Mouse (Mus musculus): ENCODE measurements around the gene Hoxa2.

Hoxa2 gene

DNA sequence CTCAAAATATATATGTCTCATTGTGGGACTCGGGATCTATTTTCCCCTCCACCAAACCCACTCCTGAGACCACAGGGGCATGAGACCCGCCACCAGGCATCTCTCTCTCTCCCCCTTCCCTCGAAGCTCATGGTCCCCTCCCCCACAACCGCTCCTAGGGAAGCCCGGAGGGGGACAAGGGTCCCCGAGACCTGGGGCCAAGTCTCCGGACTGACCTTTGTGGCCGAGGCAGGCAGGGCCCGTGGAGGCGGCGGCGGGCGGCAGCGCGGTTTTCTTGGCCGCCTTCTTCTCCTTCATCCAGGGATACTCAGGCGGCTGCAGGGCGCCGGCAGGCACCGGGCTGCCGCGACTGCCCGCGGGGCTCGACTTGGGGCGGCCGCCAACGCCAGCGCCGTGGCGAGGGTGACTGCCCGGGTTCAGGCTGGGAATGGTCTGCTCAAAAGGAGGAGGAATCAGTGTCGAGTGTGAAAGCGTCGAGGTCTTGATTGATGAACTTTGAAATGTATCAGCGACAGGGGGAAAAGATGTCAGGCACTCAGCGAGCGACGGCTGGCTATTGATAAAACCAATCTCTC lies 493 bp downstream of the Hoxa2 start:
- no peak for DNase-seq (ENCODE audit: low read depth)

DNA sequence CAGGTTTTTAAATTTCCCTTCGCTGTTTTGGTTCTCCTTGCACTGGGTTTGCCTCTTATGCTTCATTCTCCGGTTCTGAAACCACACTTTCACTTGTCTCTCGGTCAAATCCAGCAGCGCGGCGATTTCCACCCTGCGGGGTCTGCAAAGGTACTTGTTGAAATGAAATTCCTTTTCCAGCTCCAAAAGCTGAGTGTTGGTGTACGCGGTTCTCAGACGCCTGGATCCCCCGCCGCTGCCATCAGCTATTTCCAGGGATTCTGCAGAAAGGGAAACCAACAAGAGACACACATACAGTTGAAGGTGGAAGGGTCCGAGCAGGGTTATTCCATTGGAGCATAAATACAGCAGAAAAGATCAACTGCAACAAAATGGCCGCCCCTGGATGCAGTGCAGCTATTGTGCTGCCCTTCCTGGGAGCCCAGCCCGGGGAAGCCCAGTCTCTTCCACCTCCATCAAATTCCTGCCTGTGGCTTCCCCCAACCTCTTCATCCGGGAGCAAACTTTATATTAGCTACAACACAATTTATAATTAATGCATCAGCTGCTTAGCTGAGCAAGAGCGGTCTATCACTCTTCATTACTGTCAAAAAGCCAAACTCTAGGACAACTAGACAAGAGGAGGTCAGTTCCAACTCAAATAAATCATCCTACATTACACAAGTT lies 1.1 kb downstream of the Hoxa2 start:
- no peak for DNase-seq (ENCODE audit: low read depth)

DNA sequence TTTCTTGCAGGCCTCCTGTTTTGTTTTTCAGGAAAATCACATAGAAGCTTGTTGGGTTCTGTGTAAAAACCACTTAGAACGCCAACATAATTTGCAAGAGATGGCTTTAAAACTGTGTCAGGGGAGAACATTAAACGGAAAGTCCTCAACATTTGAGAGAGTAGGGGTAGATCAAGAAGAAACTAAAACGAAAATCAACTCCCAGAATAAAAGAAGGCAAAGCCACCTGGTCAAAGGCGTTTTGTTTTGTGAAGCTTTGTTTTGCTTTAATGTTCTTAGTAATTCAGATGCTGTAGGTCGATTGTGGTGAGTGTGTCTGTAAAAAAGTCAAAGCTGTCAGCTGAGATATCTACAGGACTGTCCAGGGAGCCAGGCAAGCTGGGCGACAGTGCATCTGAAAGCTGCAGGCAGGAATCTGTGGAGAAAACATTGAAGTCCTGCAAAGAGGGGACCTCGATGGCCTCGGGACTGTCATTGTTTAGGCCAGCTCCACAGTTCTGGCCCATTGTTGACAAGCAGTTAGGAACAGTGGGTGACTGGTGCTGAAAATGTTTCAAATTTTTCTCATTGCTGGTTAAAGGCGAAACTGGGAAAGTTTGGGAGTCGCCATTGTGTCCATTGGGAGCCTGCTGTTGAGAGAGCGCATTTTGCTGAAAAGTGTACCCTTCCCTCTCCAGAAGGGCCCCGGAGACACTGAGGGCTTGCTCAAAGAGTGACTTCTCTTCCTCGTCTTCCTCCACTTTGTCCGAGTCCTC lies 1.8 kb downstream of the Hoxa2 start:
- no peak for DNase-seq (ENCODE audit: low read depth)

DNA sequence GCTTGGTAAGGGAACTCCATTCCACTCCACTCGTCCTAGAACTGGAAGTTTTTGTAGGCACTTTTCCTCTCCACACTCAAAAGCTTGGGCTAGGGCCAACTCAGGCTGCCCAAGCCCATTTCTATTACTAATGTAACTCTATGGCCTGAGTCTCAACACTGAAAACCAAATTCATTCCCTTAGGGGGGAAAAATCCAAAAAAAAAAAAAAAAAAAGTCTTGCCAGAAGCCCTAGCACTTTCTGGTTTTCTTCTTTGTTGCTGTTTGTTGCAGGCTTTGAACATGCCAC lies 2.6 kb downstream of the Hoxa2 start:
- no peak for DNase-seq (ENCODE audit: low read depth)

DNA sequence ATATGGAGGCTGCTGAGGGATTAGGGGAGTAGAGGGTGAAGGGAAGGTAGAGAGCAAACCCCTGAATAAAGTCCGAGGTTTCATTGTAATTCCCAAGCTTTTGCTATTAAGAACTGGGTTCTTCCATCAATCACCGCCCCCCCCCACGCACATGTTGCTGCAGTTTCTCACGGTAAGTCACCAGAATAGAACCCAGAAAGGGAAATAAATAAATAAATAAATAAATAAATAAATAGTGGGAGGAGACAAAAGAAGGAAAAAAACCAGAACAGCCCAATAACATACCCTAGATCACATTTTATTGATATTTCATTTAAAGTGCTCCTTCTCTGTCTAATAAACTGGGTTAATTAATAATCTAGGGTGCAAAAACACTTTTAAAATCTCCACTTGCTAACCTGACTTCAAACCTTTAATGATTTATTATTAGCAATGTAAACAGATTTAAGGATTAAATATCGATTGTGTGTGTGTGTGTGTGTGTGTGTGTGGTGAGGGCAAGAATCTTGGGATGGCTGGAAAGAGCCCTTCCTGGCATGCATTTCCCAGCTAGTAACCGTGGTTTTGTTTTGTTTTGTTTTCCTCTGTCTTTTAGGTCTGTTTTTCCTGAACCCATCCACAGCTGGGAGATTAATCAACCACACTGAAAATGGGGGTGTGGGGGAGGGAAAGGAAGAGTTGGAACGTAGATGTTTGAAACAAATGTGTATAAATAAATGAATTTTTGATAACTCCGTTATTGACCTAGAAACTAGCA lies 3.1 kb downstream of the Hoxa2 start:
- no peak for DNase-seq (ENCODE audit: low read depth)

DNA sequence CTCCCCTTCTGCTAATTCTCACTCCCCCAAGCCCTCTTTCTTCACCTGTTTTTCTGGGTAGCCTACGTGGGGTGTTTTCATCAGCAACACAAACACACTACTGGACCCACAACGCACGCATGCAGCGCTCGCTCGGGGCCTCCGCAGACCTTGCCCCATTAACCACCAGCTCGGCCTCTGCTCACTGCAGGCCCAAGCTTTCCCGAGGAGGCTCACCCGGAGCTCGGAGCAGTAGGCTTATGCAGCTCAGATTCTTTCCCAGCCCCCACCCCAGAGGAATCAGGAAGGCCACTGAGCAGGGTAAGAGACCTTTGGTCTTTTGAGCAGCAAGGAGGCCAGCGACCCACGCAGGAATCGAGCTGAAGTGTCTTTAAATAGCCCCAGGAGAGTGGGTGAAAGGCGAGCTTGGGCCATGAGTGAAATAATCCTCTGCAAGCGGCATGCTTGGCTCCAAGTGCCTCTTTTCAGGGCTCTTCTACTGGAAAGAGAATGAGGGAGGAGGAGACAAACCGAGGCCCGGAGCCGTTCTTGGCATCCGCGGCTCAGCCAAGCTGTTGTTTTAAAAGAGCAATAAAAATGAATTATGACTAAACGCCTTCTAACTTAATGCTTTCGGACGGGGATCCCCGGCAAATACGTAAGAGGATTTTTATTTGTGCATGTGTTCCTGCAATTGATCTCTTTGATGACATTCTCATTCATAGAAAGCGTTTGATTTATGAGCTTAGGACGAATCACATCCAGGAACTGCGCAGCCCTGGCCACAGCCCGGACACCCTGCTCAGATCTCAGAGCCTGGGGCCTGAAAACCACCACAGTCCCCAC lies 3.9 kb downstream of the Hoxa2 start:
- DNase-seq (ENCODE audit: low read depth): no peak

DNA sequence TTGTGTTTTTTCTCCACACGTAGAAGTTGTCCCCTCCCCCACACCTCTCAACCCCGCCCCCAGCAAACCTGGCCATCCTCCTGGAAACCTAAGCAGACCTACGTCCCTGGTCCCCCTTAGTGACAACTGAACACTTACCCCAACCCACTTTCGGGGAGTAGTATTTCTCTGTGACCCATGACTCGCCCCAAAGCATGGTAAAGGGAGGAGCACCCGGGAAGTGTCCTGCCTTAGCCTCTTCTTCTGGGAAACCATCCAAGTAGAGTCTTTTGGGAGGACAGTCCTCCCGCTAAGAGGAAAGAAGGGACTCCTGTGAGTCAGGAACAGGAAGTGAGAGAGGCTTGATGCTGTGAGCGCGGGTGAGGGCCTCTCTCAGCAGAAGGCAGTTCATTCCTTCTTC lies 4.7 kb downstream of the Hoxa2 start:
- peak; percentile 24 for DNase-seq (ENCODE audit: low read depth)

DNA sequence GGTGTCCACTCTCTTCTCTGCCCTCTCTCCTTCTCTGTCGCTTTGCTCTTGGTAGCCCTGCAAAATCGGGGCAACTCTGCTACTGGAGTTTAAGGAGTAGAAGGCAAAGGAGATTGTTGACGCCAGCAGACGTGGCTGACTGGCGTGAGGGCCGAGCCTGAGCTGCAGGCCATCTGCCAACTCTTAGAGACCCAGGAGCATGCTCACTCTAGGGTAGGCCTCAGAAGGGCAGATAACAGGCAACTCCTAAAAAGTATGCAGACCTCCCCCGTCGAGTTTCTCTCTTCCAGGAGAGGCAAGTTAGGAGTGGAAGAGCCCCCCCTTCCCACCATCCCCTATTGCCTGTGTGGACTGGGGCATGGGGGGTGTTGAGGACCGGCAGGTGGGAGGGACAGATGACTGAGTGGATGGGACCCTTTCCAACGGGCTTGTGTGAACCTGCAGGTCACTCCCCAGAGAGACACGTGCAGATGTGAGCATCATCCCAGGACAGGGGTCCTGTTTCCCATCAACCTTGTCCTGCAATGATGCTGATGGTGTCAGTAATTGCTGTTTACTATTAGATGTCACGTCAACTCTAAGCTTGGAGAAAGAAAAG lies 5.4 kb downstream of the Hoxa2 start:
- DNase-seq (ENCODE audit: low read depth): peak; percentile 23

DNA sequence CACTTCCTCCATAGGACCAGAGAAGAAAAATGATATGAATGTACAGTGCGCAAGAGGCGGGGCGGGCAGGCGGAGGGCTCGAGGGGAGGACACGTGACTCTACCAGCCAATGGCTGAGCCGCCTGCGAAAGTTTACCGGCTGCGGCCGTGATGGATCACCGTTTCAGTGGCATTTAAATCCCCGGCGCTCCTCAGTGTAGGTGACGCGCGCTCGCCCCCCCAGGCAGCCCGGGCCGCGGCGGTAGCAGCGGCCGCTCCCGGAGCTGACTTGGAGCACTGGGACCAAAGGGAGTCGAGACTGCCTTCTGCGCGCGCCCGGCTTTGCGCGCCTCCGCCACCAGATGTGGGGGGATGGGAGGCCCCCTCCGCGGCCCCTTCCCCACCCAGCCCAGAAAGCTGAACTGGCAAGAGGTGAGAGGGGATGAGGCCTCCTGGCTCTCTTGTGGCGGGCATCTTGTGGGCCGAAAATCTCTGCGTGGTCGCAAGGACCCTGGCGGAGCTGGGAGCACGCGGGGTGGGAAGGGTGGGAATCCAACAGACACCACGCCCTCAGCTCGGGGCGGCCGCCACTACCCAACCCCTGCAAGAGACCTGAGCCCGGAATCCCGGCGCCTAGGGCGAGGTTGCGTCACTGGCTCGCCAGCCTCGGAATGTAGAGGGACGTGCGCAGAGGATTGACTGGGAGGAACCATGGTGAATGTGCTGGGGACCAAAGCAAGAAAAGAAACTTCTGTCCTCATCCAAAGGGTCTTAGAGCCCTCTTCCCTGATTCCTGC lies 6.2 kb downstream of the Hoxa2 start, which contains the start of gene Hoxa1:
Gene Hoxa1, minus strand, starts transcription at position 42 of the 776 bp plus-strand sequence.
- peak; percentile 85 for DNase-seq (ENCODE audit: low read depth)

DNA sequence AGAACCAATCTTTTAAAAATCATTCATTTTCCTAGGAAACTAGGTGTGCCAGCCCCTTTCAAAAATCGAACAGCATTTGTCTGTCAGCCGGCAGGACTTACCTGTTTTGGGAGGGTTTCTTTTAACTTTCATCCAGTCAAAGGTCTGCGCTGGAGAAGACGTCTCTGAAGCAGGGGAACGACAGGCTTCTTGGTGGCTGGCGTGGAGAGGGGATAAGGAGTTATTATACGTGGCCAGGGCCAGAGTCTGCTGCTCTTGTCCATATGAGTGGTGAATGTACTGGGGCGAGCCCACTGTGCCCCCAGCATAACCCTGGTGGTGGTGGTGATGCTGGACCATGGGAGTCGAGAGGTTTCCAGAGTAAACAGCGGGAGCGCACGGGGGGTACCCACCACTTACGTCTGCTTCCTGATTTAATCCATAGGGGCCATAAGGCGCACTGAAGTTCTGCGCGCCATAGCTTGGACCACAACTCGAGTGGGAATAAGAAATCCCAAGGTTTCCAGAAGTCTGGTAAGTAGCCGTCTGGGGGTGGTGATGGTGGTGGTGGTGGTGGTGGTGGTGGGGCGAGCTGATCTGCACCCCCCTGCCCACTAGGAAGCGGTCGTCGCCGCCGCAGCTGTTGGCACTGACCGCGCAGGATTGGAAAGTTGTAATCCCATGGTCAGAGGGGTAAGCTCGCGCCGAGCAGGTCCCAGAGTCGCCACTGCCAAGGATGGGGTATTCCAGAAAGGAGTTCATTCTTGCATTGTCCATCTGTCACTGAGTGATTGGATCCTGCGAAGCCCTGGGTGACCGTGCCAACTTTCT lies 7.0 kb downstream of the Hoxa2 start:
- peak; percentile 33 for DNase-seq (ENCODE audit: low read depth)

DNA sequence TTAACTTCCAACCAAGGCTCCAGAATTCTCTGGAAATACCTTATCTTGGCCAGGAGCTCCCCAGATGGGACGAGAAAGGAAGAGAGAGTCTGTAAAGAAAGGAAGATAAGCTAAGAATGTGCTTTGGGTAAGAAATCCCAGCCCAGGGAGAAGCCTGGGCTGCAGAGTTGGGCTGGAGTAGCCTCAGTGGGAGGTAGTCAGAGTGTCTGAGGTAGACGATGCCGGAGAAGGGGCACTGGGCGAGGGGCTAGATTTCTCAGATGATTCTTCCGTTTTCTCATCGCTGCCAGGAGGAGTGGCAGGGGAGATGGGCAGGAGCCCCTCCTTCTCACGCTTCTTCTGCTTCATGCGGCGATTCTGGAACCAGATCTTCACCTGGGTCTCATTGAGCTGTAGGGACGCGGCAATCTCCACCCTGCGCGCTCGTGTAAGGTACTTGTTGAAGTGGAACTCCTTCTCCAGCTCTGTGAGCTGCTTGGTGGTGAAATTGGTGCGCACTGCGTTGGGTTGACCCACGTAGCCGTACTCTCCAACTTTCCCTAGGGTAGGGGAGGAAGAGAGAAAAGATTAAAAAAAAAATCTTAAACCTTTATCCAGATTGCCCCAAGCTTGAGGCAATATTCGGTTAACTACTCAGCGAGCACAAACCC lies 8.0 kb downstream of the Hoxa2 start:
- no peak for DNase-seq (ENCODE audit: low read depth)

DNA sequence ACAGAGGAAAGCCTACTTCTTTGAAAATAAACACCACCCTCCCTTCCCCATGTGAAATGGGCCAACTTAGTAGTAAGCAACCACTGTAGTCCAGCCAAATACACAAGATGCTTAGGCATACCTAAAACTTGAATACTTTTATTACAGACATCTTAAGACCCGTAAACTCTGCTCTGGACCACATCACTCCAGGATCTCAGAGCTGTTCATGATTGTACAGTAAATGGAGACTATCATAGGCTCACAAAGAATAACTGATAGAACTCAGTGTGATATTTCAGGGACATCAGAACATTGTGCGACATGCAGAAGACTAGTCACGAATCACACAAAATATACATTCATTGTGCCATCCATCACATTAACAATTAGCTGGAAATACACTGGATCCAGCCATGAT lies 9.2 kb downstream of the Hoxa2 start:
- no peak for DNase-seq (ENCODE audit: low read depth)

DNA sequence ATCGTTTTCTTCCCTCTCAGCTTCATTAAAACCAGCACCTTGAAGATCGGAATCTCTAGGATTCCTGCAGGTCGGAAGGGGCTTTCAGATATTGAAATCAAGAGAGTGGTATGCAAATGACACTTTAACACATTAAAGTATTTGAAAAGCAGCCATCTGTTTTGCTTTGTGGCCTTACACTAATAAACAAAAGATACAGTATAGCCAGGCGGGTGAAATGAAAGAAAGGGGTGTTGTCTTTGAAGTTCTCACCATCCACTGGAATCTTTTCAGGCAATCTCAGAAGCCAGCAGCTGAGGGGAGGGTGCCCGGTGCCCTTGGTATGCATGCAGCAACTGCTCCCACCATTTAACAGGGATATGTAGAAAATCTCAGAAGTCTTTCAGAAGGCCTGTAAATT lies 10.6 kb downstream of the Hoxa2 start:
- DNase-seq (ENCODE audit: low read depth): no peak

DNA sequence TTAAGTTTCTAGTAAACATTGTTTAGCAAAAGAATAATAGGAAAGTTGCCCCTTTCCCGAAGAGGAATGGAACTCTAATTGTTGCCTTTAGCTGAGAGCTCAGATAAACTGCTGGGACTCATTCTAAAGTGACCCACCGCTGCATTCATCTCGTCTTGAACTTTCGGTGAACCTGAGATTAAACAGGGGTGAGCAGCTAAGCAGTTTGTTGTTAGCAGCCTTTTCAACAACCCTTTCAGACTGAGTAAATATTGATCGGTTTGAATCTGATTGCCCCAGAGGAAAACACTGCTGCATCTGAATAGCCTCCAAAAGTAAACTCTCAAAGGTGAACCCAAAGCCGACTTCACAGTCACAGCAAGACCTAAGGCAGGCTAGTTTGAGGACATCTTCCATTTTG lies 11.4 kb downstream of the Hoxa2 start:
- no peak for DNase-seq (ENCODE audit: low read depth)

DNA sequence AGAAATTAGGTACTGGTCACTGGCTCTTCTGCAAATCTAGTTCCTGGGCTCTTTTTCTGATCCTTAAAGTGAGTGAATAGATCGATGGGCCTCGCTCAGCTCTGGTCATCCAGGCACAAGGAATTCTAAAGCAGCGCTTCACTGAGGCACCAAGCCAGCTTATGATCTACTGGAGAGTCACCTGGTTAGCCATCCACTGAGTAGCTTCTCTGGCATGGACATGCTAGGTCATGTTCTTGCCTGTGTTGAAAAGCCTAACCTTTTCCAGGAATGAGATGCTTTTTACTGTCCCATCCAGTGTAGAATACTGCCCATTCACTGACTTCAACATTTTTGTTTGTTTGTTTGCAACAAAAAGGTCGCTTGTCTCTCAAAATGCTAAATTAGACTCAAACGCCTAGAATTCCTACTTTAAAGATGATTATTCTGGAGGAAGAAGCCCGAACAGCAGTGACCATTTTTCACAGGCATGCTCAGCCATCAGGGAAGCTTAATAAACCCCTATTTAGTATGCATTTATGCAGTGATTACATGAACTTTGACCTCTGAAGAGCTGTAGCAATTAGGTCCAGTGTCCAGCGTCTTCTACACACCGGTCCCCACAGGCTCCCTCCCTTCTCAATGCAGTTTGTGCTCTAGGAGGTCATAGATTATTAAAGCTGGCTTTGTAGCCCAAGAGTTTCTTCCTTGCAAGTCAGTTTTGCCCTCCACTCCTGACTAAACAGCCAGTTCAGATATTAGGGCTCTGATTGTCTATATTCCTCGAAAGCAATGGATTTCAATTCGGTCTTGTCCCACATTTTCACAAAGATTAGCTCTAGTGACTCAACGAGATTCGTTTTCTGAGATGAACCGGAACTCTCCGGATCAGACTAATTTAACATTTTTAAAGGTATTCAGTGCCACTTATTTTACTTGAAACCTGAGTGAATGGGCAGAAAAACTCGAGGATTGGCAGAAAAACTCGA lies 12.1 kb downstream of the Hoxa2 start:
- DNase-seq (ENCODE audit: low read depth): no peak

DNA sequence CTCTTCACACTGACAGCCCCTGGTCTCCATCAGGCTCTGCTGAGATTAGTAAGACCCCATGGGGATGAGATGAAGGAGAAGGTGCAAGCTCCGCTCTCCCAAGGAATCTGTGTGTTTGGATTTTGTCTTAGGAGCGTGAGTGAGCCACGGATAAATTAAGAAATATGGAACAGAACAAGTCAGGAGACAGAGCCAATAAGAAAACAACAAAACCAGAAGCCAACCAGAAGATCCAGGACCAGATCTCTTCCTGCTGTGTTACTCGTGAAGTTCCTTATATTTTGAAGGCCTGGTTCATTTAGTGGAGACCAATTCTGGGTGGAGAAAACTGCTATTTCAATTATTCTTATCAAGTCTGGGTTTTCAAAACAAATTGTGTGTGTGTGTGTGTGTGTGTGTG lies 13.1 kb downstream of the Hoxa2 start:
- DNase-seq (ENCODE audit: low read depth): no peak

DNA sequence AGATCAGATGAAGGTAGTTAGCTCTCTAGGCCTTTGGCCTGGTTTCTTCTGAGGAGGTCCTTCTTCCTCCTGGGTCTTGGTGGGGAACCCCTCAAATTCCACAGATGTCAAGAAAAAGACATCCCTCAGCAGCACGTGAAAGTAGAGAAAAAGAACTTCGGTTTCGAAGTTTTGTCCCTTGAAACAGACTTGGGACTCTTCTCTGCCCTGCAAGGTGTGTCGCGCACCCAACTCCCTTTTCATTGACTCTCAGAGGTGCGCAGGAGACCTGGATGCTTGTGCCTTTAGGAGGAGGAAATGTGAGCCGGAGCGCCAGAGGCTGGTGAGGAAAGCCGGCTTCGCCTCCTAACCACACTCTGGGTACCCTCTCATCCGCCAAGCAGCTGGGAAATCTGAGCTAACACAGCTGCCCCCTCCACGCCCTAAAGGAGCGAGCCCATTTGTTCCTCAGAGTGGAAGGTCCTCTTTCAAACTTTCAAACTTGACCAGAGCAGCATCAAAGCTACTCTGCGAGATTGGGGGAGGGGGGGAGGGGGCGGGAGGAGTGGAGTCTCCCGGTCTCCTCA lies 14.1 kb downstream of the Hoxa2 start:
- DNase-seq (ENCODE audit: low read depth): no peak

DNA sequence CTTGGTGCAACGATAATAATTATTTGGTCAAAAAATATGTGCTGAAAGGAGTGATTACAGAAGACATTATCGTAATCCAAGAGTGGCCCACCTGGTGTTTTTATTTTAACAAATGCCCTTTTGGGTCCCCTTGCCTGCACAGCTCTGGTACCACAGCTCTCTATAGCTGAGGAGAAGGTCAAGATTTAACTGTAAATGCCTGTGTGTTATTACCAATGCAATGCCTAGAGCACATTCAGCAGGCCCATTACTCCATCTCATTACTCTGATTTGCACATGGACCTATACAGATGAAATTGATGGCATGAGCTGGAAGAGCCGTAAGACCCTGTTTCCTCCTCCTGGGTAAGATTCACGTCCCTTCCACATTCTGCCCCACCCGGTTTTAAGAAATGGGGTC lies 25.5 kb downstream of the Hoxa2 start:
- DNase-seq (ENCODE audit: low read depth): no peak
